Mouse (Mus musculus): ENCODE data around the gene Gm17545.

Gene Gm17545

DNA sequence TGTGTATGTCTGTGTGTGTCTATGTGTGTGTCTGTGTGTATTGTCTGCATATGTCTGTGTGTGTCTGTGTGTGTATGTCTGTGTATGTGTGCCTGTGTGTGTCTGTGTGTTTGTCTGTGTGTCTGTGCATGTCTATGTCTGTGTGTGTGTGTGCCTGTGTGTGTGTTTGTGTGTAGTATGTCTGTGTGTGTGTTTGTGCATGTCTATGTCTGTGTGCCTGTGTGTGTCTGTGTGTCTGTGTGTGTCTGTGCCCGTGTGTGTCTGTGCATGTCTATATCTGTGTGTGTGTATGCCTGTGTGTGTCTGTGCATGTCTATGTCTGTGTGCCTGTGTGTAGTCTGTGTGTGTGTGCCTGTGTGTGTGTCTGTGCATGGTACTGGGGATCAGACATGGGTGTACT is 9.0 kb upstream of the Gm17545 start:
- DNase-seq, result no peak

DNA sequence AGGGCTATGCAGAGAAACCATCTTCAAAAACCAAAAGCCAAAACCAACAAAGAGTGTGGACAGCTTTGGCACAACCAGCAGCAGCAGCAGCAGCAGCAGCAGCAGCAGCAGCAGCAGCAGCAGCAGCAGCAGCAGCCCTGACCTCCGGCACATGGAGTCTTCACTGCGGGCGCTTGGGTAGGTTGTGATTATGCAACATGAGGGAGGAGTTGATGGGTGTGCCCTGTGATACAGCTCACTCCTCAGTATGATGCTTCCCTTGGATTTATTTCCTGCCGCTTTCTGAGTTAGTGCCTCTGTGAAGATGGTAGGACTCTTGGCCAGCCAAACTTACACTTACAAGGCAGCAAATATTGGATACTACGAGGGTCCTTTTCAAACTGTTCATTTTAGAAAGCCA is 6.9 kb upstream of the Gm17545 start:
- DNase-seq, result no peak

DNA sequence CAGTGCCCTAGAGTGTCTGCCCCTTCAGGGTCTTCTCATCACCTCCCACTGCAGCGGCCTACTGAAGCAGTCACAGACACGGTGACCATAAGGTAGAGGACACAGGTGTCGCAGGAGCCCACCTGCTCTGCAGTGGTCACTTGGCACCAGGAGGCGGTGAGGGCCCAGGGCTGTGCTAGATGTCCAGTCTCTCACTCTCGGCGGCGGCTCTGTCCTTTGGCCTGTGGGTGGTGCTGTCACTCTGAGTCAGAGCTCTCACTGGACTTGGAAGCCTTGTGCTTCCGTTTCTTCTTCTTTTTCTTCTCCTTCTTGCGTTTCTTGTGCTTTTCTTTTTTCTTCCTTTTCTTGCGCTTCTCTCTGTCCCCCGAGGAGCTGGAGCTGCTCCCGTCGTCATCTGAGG is 5.7 kb upstream of the Gm17545 start:
- DNase-seq, result no peak

DNA sequence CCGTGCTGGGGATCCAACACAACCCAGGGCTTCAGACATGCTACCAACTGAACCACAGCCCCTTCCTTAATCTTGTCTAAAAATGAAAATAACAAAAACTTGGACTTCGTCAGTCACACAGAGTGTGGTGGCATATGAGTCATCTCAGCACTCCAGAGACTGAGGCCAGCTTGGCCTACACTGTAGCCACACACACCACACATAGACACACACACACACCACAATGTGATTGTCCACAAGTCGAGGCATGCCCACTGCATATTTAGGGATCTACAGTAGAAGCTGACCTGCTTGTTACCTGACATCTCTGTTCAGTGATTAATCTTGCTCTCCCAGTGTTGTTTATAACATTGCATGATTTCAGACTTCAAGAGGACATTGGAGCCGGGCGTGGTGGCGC is 4.9 kb upstream of the Gm17545 start:
- no peak for DNase-seq

DNA sequence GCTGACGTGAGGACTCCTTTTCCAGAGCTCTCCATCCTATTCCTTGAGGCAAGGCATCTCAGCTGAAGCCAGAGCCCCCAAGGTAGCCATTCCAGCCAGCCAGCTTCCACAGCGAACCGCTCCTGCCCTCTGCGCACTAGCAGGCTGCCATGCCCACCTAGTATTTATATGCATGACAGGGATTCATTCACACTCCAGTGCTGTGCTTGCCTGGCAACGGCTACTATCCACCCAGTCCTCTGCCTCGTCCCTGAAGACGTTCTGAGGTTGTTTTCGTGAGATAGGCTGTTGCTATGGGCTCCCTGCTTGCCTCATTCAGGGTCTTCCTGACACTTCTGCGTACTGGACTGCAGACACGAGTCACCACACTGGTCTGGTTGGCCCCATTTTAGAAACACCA is 1.4 kb upstream of the Gm17545 start:
- no peak for DNase-seq

DNA sequence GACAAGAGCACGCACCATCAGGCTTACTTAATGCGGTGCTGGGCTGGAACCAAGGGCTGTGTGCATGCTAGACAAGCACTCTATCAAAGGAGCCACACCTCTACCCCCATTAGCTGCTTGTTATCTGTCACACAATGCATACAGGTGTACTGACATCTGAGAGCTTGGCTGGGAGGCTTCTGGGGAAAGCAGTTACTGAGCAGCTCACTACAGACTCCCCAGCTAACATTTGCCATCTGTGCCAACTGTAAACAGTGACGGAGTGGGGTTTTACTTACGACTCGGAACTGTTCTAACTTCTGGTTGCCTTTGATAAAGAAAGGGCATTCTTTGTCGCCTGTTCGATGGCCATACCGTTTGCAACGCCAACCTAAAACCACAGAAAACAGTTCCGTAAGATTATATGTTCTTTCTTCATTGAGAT is 577 bp upstream of the Gm17545 start:
- DNase-seq, result no peak

DNA sequence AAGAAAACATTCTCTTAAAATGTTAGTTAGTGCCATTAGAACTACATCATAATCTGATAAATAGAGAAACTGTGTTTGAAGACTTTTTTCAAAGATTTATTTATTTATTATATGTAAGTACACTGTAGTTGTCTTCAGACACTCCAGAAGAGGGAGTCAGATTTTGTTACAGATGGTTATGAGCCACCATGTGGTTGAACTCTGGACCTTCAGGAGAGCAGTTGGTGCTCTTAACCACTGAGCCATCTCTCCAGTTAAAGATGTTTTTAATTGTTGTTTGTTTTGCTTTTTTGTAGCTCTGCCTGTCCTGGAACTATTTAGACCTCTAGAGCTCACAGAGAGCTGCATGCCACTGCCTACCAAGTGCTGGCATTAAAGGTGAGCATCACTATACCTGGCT is 951 bp downstream of the Gm17545 start:
- no peak for DNase-seq

DNA sequence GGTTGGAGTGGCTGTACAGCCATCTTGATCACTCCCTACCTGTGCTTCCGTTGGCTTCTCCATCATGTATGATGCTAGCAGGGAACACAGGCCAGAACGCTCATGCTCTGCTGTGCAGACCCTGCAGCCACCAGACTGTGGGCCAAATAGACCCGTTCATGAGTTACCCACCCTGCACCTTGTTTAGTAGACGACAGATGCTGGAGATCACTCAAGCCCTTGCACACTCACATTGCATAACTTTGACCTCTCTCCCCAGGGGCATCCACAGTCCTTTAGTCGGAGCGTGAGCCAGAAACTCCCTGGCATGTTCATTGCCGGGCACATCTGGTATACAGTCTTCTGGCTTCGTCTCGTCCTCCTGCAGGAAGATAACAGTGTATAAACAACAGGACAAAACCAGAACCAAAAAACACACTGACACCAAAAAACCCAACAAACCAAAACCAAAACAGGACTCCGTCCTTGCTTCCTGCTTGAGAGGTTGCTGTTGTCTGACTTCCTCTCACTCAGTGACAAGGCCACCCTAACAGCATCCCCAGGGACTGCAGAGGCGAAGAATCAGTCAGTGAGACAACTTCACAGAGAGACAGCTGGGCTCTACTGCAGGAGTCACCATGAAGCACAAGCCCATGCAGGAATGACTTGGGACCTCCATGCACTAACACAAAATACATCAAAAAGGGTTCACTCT is 3.2 kb downstream of the Gm17545 start:
- DNase-seq, result no peak

DNA sequence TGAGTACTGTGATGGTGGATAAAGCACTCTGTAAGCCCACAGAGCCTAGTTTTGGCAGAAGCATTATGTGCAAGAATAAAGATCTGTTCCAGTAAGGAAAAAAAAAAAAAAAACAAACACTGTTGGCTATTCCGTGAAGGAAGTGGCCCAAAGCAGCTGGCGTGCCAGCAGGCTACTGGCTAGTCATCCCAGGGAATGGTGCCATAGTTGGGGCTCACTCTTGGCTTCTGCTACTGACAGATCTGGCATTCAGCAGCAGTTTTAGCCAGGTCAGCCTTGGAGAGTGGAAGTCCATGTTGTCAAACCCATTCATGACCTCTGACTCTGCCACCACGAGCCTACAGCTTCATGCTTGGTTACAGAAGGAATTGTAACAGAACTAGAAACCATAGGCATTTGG is 7.9 kb downstream of the Gm17545 start:
- peak; percentile 97 for DNase-seq

DNA sequence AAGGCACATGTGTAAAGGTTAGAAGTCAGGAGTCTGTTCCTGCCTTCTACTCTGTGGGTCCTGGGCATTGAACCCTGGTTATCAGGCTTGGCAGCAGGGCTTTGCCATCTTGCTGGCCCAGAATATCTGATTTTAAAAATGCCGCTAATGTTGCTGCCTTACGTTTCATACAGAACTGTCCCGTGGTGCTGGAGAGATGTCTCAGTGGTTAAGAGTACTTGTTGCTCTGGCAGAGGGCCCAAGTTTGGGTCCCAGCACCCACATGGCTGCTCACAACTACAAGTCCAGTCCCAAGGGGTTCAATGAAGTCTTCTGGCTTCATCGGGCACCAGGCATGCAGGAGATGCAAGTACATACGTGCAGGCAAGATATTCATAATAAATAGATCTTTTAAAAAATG is 12.1 kb downstream of the Gm17545 start:
- DNase-seq, result peak; percentile 49

DNA sequence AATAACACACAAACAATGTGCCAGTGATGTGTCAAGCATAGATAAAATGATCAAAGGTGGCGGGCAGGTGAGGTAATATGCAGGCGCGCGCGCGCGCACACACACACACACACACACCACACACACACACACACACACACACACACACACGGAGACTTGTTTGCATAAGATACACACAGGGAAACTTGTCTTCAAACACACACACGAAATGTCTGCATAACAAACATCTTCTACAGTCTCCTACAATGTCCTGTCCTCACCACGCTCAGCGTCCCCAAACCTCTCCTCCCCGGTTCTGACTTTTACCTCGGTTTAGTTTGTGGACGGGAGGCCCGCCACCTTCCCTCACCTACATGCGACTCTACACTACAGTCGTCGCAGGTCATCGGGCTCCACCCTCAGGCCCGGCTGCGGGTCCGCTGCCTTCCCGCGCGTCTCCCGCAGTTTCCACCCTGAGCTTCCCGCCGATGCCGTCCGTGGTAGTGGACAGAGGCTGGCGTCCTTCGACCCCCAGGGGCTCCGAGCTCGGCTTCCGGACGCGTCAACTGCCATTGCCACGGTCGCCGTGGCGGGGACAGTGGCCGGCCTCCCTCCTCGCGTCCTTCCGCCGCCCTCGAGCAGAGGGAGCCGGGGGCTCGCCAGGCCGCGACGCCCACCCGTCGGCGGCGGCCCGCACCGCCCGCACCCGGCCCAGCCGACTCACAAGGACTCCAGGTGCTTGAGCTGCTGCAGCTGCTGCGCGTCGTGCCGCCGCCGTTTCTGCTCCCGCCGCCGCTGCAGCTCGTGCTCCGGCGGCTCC is 13.5 kb downstream of the Gm17545 start:
- DNase-seq, result peak; percentile 63

DNA sequence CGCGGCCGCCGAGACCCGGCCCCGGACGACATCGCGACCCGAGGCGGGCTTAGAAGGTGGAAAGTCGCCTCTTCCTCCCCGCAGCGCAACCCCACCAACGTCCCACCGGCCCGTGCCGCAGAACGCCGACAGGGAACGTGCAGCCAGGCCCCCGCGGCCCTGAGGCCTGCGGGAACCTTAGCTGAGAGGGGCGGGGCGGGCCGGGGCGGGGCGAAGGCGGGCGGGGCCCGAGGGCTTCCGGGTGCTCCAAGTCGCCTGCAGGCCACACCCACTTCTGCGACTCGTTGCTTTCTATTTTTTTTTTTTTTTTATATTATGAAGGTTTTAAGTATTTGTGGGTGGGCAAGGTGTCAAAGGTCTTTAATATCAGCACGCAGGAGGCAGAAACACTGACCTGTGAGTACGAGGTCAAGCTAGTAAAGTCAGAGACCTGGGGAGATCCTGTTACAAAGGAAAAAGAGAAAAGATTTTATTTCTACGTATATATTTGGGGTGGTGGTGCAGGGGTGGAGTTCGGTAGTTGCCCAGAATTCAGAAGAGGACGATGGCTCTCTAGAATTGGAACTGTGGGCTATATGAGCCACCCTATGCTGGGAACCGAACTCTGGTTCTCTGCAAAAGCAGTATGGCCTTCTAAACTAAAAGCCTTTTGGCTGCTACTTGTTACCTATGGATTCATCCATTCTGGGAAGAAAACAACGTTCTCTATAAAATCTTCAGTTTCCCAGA is 14.2 kb downstream of the Gm17545 start:
- DNase-seq, result no peak

DNA sequence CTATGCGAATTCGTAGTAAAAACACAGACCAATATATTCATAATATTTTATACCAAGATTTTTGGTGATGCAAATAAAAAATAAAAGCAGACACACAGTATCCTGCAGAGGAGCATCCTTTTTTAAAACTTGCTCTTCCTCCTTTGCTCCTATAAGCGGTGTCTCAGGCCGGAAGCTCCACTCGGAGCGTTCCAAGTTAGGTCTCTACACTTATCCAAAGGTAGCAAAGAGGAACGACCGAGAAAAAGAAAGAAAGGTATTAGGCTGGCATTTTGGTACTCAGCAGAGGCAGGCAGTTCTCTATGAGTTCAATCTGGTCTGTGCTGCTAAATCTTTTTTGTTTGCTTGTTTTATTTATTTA is 14.8 kb downstream of the Gm17545 start:
- no peak for DNase-seq

DNA sequence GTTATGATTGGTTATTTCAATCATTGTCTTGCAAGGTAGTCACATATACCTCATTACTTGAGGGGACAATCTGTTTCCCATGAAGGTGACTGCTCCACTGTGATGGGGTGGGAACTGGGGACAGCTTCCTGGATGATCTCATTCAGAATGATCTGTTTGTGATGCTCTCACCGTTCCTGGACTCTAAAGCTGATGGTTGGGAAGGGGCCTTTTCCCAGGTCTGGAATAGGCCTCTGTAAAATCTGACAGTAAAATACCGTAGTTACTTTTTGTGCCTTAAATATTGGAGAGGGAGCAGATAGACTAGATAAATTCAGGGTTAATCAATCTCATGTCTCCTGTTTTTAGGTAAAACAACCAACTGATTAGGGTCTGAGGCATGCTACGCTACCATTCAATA is 15.6 kb downstream of the Gm17545 start, which contains the start of gene Rp9:
TSS of gene Rp9 (minus strand) at position 101 of the 400 bp plus-strand sequence.
- DNase-seq, result no peak

DNA sequence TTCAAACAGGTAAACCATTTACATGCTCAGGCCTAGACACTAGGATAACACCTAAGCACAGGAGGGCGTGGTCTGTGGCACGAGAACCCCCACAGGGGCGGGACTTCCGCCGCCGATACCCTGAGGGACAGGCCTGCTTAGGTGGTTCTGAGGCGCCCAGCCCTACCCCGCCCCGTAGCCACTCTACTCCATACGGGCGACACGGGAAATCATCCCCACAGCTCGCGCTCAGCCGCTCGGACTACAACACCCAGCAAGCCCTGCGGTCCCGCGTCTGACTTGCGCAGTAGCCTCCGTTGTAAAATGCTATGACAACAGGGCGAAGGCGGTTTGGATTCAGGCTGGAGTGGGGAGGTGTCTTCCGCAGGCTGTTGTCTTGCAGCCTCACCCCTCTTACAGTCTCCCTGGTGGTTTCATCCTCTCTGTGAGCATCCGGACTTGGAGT is 21.4 kb downstream of the Gm17545 start, which contains the start of gene Bbs9:
TSS of gene Bbs9 (plus strand) at position 292 of the 445 bp plus-strand sequence.
- DNase-seq, result peak; percentile 98

DNA sequence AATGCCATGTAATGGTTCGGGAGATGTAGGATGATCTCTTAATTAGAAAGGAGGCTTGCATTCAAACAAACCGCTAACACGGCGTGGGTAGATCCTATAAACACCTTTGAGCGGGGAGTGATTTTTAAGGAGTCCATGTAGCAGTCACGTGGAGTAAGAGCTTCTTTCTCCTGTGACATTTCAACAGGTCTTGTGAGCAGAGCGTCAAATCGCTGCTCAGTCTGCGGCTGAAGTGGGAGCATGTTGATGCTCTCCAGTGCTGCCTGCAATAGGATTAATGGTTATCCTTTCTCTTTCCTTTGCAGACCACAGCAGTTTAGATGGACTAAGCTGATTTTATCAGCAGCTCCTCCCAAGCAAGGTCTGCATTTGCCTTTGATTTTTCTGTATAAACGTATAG is 22.2 kb downstream of the Gm17545 start:
- DNase-seq, result no peak

DNA sequence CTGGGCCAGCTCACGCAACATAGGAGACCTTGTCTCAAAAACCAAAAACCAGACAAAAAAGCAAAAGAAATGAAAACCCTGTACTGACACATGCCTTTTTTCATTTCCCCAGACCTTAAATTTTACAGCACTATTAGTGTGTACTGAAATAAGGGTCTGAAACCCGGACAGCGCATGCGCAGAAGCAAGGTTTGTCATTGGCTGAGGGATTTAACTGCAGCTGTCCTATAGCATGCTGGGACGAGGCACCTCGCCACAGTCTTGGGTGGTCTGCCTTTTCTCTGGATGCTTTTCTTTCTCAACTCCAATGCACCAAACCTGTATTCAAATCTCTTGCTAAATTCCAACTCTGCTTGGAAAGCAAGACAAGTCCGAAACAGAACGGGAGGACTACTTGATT is 24.9 kb downstream of the Gm17545 start:
- DNase-seq, result no peak

DNA sequence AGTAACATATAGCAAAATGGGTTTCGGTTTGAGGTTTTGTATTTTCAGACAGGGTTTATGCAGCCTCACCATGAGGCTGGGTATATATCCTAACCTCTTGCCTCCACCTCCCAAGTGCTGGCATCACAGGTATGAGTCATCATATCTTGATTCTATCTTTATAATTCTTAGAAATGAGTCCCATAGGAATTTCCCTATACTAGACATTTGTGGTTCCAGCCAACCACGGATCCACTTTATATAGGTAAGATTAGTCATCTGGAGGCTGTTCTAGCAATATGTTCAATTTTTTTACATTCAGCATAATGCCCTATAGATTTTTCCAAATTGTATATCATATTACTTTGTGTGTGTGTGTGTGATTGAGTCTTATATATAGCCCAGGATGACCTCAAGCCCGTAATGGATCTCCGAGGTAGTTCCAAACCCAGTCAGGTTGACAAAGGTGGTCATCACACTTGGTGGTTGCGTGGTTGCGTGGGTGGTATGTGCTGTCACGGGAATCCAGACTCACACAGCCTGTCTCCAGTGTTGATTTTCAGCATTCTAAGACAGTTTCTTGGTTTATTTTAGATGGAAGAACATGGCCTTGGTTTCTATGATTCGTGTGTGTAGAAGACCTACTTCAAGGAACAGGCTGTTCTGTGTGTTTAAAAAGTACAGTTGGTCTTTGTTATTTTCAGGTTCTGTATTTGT is 29.9 kb downstream of the Gm17545 start:
- no peak for DNase-seq

DNA sequence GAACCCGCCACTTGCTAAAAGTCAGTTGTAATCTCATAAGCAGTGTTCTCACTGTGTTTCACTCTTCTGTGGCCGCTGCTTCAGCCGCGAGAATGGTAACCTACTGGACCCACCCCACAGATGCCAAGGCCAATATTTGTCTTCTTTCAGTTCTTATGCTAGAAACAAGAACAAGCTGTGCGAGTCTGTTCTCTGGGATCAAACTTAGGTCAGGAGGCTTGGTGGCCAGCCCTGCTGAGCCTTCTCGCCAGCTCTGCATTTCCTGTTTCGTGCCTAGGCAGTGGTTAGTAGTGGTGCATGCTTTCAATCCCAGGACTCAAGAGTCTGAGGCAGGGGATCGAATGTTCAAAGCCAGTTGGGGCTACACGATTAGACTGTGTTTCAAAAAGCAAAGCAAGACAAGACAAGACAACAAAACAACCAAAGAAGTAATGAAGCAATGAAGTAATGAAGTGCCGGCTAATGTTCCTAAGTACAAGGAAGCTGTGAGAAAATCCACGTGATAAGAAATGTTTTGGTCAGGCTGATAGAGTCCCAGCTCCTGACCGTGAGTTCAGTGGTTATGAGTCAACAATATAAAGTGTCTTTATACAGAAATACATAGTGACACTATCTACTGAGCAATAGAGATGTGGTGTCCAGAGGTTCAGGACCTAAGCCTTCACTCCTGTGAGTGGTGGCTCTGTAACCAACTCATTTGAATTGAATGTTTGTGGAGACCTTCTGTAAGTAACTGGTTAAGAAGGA is 30.6 kb downstream of the Gm17545 start:
- DNase-seq, result no peak

DNA sequence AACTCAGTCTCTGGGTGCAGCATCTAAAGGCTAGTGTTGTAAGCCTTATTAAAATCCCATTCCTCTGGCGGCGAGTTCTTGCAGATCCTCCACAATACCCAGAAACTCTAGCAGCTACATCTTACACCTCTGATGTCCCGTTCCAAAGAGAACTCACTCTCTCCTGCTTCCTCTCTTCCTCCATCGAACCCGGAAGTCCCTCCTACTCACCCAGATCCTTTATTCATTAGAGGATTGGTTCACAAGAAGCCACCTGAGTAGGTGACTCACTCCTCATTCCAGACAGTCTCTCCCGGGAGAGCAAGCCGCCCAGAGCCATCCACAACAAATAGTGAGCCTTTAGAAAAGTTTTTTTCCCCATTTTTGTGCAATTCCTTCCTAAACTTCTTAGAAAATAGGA is 32.1 kb downstream of the Gm17545 start:
- no peak for DNase-seq

DNA sequence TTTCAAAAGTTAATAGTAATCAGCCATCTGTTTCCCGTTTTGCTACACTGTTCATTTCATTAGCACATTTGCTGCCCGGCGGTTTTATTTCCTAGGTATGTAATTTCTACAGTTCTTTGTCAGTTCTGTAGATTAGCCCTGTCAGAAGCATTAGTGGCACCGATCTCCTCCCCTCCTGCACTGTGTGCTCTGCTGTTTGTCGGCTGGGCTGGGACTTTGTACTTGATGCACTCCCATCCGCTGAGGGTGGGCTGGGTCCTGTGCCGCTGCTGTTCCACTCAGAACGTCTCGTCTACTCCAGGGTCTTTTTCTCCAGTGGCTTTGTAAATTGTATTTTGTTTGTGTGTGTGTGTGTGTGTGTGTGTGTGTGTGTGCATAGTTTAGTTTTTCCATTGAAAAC is 34.9 kb downstream of the Gm17545 start:
- DNase-seq, result no peak

DNA sequence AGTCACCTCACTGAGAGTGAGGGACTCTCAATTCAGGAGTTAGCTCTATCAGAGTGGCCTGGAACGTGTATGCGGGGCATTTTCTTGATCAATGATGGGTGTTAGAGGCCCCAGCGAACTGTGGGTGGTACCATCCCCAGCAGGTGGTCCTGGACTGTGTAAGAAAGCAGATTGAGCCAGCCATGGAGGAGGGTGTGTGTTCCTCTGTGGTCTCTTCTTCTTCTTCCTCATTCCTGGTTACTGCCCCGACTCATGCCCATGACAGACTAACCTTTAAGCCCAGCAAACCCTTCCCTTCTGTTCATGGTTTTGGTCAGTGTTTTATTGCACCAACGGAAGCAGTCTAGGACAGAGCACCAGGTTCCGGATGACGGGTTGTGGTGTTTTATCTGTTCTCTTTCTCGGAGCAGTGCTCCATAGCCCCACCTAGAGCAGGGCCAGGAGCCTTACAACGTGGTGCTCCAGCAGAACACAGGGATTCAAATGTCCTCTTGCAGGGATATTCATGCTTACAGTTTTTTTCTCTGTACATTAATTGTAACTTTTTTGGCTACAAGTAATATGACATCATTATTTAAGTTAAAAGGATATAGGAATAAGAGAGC is 40.2 kb downstream of the Gm17545 start:
- DNase-seq, result no peak

All from cerebellum, adult 11-12 months (tissue).